Mouse (Mus musculus) C2C12 (cell line): ENCODE data around the gene Fastk. TPM values are rescaled to one million over a fixed set of nuclear protein-coding genes. Genes with fewer than 3 reads are reported as not detected.

ENCODE experiments used
- H3K27me3 ChIP-seq: one replicate; pipeline ENCODE4 v1.6.1; 2011; ENCODE audit not compliant: control insufficient read depth, insufficient read depth, insufficient read length
- H3K36me3 ChIP-seq: one replicate; pipeline ENCODE4 v1.6.1; 2011; ENCODE audit not compliant: control insufficient read depth, insufficient read depth
- H3K4me3 ChIP-seq: one replicate; pipeline ENCODE4 v1.5.1; 2011; ENCODE audit warnings: mild to moderate bottlenecking, control low read depth; ENCODE audit not compliant: poor library complexity, insufficient read depth, severe bottlenecking
- H3K79me2 ChIP-seq: one replicate; pipeline ENCODE4 v1.6.1; 2011; ENCODE audit not compliant: control insufficient read depth, insufficient read depth
- H3K79me3 ChIP-seq: one replicate; pipeline ENCODE4 v1.6.1; 2011; ENCODE audit warnings: low read depth, control low read depth
- H3ac ChIP-seq: one replicate; pipeline ENCODE3; 2011; ENCODE audit warnings: low read depth; ENCODE audit not compliant: control insufficient read depth, insufficient read length
- CEBPB ChIP-seq: IDR thresholded peaks from one replicate; pipeline ENCODE4 v1.6.1; 2011; ENCODE audit warnings: low read depth, mild to moderate bottlenecking, control low read depth, moderate library complexity
- CTCF ChIP-seq: IDR thresholded peaks from one replicate; pipeline ENCODE4 v1.5.1; 2011; ENCODE audit not compliant: control insufficient read depth, insufficient read depth, insufficient read length
- FOSL1 ChIP-seq: IDR thresholded peaks from one replicate; pipeline ENCODE4 v1.8.0; 2011; ENCODE audit warnings: mild to moderate bottlenecking, low read length; ENCODE audit not compliant: poor library complexity, insufficient read depth, severe bottlenecking
- MAX ChIP-seq: IDR thresholded peaks from one replicate; pipeline ENCODE4 v1.6.1; 2011; ENCODE audit warnings: mild to moderate bottlenecking, control low read depth
- MYOD1 ChIP-seq: IDR thresholded peaks from one replicate; pipeline ENCODE4 v1.6.1; 2011; ENCODE audit warnings: low read depth; ENCODE audit not compliant: control insufficient read depth, insufficient read length
- MYOG ChIP-seq: IDR thresholded peaks from one replicate; pipeline ENCODE4 v1.6.1; 2011; ENCODE audit not compliant: control insufficient read depth, insufficient read length; ENCODE audit errors: extremely low read depth
- USF1 ChIP-seq: IDR thresholded peaks from one replicate; pipeline ENCODE4 v1.6.1; 2011; ENCODE audit warnings: low read depth, mild to moderate bottlenecking, control low read depth, moderate library complexity
- polyA plus RNA-seq: library from polyadenylated mRNA; unstranded; fragments of >200 nt; fragmentation: generic; extraction: Trizol; gene quantifications from one replicate; pipeline ENCODE4 v1.2.1, GENCODE M21; 2012; ENCODE audit warnings: missing spikeins

Fastk gene
- polyA plus RNA-seq, 1 experiment: 90.3 TPM

DNA sequence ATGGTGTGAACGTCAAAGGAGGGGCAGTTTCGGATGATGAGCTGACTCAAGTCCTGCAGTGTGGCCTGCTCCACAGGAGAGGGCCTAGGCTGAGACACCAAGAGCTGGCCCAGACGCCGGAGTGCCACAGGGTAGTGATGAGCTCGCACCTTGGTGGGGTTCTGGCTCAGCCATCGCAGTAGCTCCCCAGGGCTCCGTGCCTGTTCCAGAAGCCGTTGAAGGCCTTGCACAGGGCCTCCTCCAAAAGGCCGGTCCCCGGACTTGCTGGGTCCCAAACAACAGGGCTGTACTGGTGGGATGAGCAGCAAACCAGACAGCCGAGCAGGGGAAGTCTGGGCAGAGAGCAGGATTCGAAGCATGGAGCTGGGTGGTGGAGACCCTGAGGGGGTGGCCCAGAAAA lies 1.2 kb downstream of the Fastk start:
- Histone ChIP-seq H3ac (peak overlapping the region; percentile 41), H3K79me3 (peaks cover 8% of the 10 kb centered on the region), H3K36me3 (peaks cover 43% of the 10 kb centered on the region), H3K27me3 (no peaks in the 10 kb centered on the region), H3K4me3 (peak overlapping the region; percentile 75), H3K79me2 (peaks cover 22% of the 10 kb centered on the region)
- no peak for TF ChIP-seq FOSL1
- TF ChIP-seq CEBPB: no peak
- no peak for TF ChIP-seq CTCF
- TF ChIP-seq MYOD1: no peak
- TF ChIP-seq USF1: no peak
- TF ChIP-seq MAX: no peak
- TF ChIP-seq MYOG: no peak

DNA sequence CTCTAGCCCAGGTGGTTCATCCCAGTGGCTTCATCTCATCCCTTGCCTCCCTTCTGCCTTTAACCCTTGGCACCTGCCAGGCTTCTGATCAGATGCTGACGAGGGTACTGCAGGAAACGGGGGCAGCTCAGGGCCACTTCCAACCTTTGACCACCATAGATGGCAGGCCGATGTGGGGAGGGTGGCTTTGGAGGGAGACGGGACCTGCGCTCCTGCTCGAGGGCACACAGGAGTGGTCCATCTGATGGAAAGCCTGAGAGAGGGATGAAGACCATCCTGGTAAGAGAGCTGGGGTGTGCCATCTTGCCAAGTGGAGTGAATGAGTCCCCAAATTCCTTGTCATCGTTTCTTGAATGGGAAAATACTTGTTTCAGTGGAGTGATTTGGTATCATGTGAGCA lies 1.9 kb downstream of the Fastk start:
- TF ChIP-seq MYOG: no peak
- TF ChIP-seq CTCF: no peak
- no peak for TF ChIP-seq CEBPB
- no peak for TF ChIP-seq MYOD1
- no peak for TF ChIP-seq USF1
- TF ChIP-seq MAX: no peak
- no peak for TF ChIP-seq FOSL1
- Histone ChIP-seq H3K27me3 (no peaks in the 10 kb centered on the region), H3K36me3 (peaks cover 50% of the 10 kb centered on the region), H3K79me2 (peaks cover 22% of the 10 kb centered on the region), H3ac (no peak overlapping the region), H3K4me3 (no peak overlapping the region), H3K79me3 (peaks cover 8% of the 10 kb centered on the region)

DNA sequence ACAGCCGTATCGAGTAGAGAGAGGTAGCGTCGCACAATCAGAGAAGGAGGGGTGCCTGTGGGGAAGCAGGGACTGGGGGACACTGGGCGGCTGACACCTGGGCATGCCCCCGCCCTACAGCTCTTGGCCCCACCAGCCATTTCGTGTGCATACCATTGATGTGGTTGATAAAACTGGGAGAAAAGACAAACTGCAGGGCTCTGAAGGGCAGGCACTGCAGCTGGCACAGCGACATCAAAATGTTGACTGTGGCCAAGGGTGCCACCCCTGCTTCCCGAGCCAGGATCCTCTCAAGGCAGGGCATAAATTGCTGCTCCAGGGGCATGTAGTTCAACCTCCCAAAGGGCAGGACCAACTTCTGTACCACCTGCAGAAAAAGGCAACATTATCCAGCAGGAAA lies 3.1 kb downstream of the Fastk start:
- Histone ChIP-seq H3K4me3 (no peak overlapping the region), H3K27me3 (no peaks in the 10 kb centered on the region), H3K36me3 (peaks cover 62% of the 10 kb centered on the region), H3ac (no peak overlapping the region), H3K79me2 (peaks cover 22% of the 10 kb centered on the region), H3K79me3 (peaks cover 8% of the 10 kb centered on the region)
- no peak for TF ChIP-seq CTCF

DNA sequence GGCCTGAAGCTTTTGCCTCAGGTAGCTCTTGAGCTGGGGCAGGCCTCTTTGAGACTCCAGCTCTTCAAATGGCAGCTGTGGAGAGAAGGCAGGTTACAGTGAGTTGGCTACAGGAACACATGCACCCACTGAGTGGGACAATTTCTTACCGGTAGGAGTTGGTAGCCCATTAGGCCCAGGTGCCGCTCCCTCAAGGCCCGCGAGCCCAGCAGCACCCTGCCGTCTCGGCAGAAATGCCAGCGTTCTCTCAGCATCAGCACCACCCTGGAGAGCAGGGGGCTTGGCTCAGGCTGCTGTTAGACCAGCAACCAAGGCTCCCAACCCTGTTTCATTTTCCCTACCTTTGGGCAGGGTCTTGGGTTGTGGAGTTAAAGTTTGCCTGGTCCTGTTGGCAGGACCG lies 3.9 kb downstream of the Fastk start:
- Histone ChIP-seq H3ac (no peak overlapping the region), H3K4me3 (no peak overlapping the region), H3K36me3 (peaks cover 70% of the 10 kb centered on the region), H3K79me2 (peaks cover 22% of the 10 kb centered on the region), H3K79me3 (peaks cover 8% of the 10 kb centered on the region), H3K27me3 (no peaks in the 10 kb centered on the region)
- TF ChIP-seq MYOD1 (no peak), FOSL1 (no peak), MAX (no peak), USF1 (no peak), CTCF (no peak)

DNA sequence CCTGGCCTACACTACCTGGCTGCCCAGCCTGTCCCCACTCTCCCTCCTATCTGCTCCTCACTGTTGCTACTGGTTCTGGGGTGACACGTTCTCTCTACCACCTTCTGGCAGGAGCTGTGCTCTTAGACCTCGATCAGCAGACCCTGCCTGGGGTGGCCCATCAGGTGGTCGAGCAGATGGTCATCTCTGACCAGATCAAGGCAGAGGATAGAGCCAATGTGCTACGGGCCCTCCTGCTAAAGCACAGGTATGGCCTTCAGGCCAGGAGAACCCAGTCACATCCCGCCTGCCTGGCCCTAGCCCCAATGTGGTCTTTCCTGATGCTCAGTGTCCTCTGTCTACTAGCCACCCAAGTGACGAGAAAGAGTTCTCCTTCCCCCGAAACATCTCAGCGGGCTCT lies 11.1 kb downstream of the Fastk start:
- peaks cover 83% of the 10 kb centered on the region for H3K36me3 ChIP-seq
- H3K4me3 ChIP-seq: no peak overlapping the region
- H3ac ChIP-seq: no peak overlapping the region
- H3K79me3 ChIP-seq: no peaks in the 10 kb centered on the region
- no peaks in the 10 kb centered on the region for H3K27me3 ChIP-seq
- no peaks in the 10 kb centered on the region for H3K79me2 ChIP-seq
- TF ChIP-seq MAX (no peak), MYOD1 (no peak), CTCF (no peak), MYOG (no peak), CEBPB (no peak), FOSL1 (no peak), USF1 (no peak)

DNA sequence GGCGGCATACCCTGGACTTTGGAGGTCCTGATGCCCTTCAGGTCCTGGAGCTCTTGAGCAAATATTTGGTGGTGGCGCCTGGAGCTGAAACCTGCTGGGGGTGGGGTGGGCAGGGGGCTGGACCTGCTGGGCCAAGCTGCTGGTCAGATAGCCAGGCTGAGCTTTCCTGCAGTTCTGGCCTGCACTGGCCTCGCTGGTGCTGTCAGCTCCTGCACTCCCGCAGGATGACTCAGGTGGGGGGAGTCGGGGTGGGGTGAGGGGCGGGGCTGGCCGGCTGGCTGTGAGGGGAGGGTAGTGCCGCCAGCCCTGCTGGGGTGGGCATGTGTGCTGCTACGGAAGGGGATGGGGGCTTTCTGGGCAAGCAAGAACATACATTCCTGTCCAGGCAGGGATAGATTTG lies 16.5 kb downstream of the Fastk start:
- H3K79me2 ChIP-seq: peaks cover 31% of the 10 kb centered on the region
- no peak overlapping the region for H3K4me3 ChIP-seq
- H3K79me3 ChIP-seq: peaks cover 13% of the 10 kb centered on the region
- H3K27me3 ChIP-seq: no peaks in the 10 kb centered on the region
- peaks cover 43% of the 10 kb centered on the region for H3K36me3 ChIP-seq
- TF ChIP-seq CTCF (no peak), USF1 (no peak), MYOG (no peak), FOSL1 (no peak), MAX (no peak), CEBPB (no peak), MYOD1 (no peak)
- H3ac ChIP-seq: peak overlapping the region; percentile 15

DNA sequence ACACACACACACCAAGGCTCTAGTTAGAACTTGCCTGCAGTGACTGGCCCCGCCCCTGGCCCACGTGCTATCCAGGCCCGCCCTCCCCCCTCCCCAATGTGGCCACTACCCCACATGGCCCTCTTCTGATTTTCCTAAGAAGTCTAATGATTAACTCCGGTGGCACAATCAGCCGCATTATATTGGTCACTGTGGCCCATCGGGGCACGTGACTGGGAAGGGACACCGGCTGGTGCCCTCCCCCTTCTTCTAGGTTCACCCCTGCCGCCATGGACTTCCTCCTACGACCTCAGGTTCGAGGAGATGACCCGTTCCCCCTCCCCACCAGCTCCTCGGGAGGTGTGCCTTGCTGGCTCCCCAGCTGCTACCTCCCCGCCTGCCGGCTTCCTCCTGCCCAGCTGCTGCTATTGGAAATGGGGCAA lies 17.1 kb downstream of the Fastk start:
- H3K4me3 ChIP-seq: no peak overlapping the region
- peaks cover 13% of the 10 kb centered on the region for H3K79me3 ChIP-seq
- TF ChIP-seq FOSL1: no peak
- TF ChIP-seq USF1: no peak
- TF ChIP-seq MYOG: no peak
- H3ac ChIP-seq: no peak overlapping the region
- H3K36me3 ChIP-seq: peaks cover 40% of the 10 kb centered on the region
- peaks cover 31% of the 10 kb centered on the region for H3K79me2 ChIP-seq
- H3K27me3 ChIP-seq: no peaks in the 10 kb centered on the region
